Mouse (Mus musculus) MEL (cell line): ENCODE measurements at regions not wholly inside any gene's neighbourhood (a gene's known extent, or its start where the extent isn't known, plus 50 kb on each side); places are given as distances from the start of the nearest gene placed in this dataset.

Source experiments
- DNase-seq: peaks from one replicate; pipeline ENCODE4 v3.0.0; 2011; ENCODE audit warnings: low read depth, low spot score
- H3K27ac ChIP-seq: 2 replicates; pipeline ENCODE4 v1.5.1; 2012; ENCODE audit warnings: low read depth, mild to moderate bottlenecking, control low read depth, low read length, moderate library complexity; ENCODE audit not compliant: control insufficient read depth
- H3K27me3 ChIP-seq, 2 experiments: fragments of 150-350 bp in 1 of 2; sonication (generic) in 1 of 2; 2 replicates each; pipeline ENCODE4 v1.6.1; 2012; ENCODE audit warnings: low read length in 2 of 2, mild to moderate bottlenecking in 2 of 2, improper control_type of control experiment in 1 of 2, moderate library complexity in 1 of 2; ENCODE audit not compliant: insufficient read depth in 2 of 2, control insufficient read depth in 1 of 2
- H3K36me3 ChIP-seq, 2 experiments: 2 replicates each; pipeline ENCODE4 v1.6.1; 2012 to 2014; ENCODE audit warnings: low read length in 2 of 2, improper control_type of control experiment in 1 of 2, inconsistent platforms in 1 of 2, mild to moderate bottlenecking in 1 of 2; ENCODE audit not compliant: insufficient read depth in 2 of 2, control insufficient read depth in 1 of 2
- H3K4me1 ChIP-seq, 2 experiments: fragments of 150-350 bp in 1 of 2; sonication (generic) in 1 of 2; 2 replicates each; pipeline ENCODE4 v1.6.1; 2012; ENCODE audit warnings: low read length in 2 of 2, improper control_type of control experiment in 1 of 2, mild to moderate bottlenecking in 1 of 2; ENCODE audit not compliant: insufficient read depth in 2 of 2, control insufficient read depth in 1 of 2
- H3K4me3 ChIP-seq, 2 experiments: fragments of 150-350 bp in 1 of 2; sonication (generic) in 1 of 2; 2 replicates each; pipeline ENCODE4 v1.5.1; 2012; ENCODE audit warnings: low read depth in 2 of 2, low read length in 2 of 2, mild to moderate bottlenecking in 2 of 2, moderate library complexity in 2 of 2, control low read depth in 1 of 2, improper control_type of control experiment in 1 of 2; ENCODE audit not compliant: control insufficient read depth in 1 of 2, insufficient read depth in 1 of 2
- H3K79me2 ChIP-seq: 2 replicates; pipeline ENCODE4 v1.6.1; 2012; ENCODE audit warnings: mild to moderate bottlenecking, low read length, moderate library complexity; ENCODE audit not compliant: control insufficient read depth, poor library complexity, insufficient read depth
- H3K9ac ChIP-seq: 2 replicates; pipeline ENCODE4 v1.6.1; 2012; ENCODE audit warnings: low read depth, mild to moderate bottlenecking, control low read depth, low read length, moderate library complexity; ENCODE audit not compliant: control insufficient read depth, poor library complexity, severe bottlenecking
- H3K9me3 ChIP-seq: fragments of 150-350 bp; sonication (generic); replicated peaks from 2 replicates; pipeline ENCODE4 v1.6.1; 2012; ENCODE audit warnings: mild to moderate bottlenecking, low read length, improper control_type of control experiment, moderate library complexity; ENCODE audit not compliant: insufficient read depth
- BHLHE40 ChIP-seq: IDR thresholded peaks from 2 replicates; pipeline ENCODE4 v1.6.1; 2012; ENCODE audit warnings: low read depth, mild to moderate bottlenecking, inconsistent platforms, low read length, improper control_type of control experiment, borderline replicate concordance
- CHD2 ChIP-seq: IDR thresholded peaks from 2 replicates; pipeline ENCODE4 v1.6.1; 2011; ENCODE audit warnings: low read length, improper control_type of control experiment
- CTCF ChIP-seq, 3 experiments: IDR thresholded peaks in 2 of 3; conservative IDR thresholded peaks in 1 of 3; 2 replicates each; pipeline ENCODE4 v1.5.1; 2011 to 2012; ENCODE audit warnings: low read length in 3 of 3, low read depth in 2 of 3, mild to moderate bottlenecking in 2 of 3, improper control_type of control experiment in 1 of 3, inconsistent platforms in 1 of 3, mixed read lengths in 1 of 3, moderate library complexity in 1 of 3; ENCODE audit not compliant: control insufficient read depth in 1 of 3, insufficient read depth in 1 of 3, poor library complexity in 1 of 3, severe bottlenecking in 1 of 3
- ELF1 ChIP-seq: IDR thresholded peaks from 2 replicates; pipeline ENCODE4 v1.6.1; 2014; ENCODE audit warnings: low read depth, mild to moderate bottlenecking, inconsistent platforms, low read length, improper control_type of control experiment, moderate library complexity
- EP300 ChIP-seq, 2 experiments: IDR thresholded peaks; 2 replicates each; pipeline ENCODE4 v1.6.1; 2011; ENCODE audit warnings: improper control_type of control experiment in 2 of 2, low read length in 2 of 2, low read depth in 1 of 2, mild to moderate bottlenecking in 1 of 2
- GABPA ChIP-seq: IDR thresholded peaks from 2 replicates; pipeline ENCODE4 v1.6.1; 2012; ENCODE audit warnings: low read depth, mild to moderate bottlenecking, inconsistent platforms, low read length, improper control_type of control experiment, moderate library complexity
- GATA1 ChIP-seq: IDR thresholded peaks from 2 replicates; pipeline ENCODE4 v1.6.1; 2011; ENCODE audit warnings: low read depth, low read length, improper control_type of control experiment
- JUND ChIP-seq: IDR thresholded peaks from 2 replicates; pipeline ENCODE4 v1.6.1; 2011; ENCODE audit warnings: low read depth, mild to moderate bottlenecking, improper control_type of control experiment, low read length
- KAT2A ChIP-seq: conservative IDR thresholded peaks from 2 replicates; pipeline ENCODE4 v1.6.1; 2012; ENCODE audit warnings: low read depth, low read length, improper control_type of control experiment, inconsistent platforms
- MEF2A ChIP-seq: IDR thresholded peaks from 2 replicates; pipeline ENCODE4 v1.6.1; 2014; ENCODE audit warnings: low read depth, mild to moderate bottlenecking, inconsistent platforms, low read length, improper control_type of control experiment; ENCODE audit not compliant: poor library complexity, insufficient replicate concordance, severe bottlenecking; ENCODE audit errors: extremely low read depth
- MXI1 ChIP-seq: IDR thresholded peaks from 2 replicates; pipeline ENCODE4 v1.6.1; 2011; ENCODE audit warnings: mild to moderate bottlenecking, low read depth, low read length, improper control_type of control experiment
- MYB ChIP-seq: IDR thresholded peaks from 2 replicates; pipeline ENCODE4 v1.6.1; 2011; ENCODE audit warnings: mild to moderate bottlenecking, low read depth, low read length, improper control_type of control experiment
- NELFE ChIP-seq: IDR thresholded peaks from 2 replicates; pipeline ENCODE4 v1.6.1; 2011; ENCODE audit warnings: low read depth, low read length, improper control_type of control experiment
- POLR2A ChIP-seq, 2 experiments: IDR thresholded peaks; 2 replicates each; pipeline ENCODE4 v1.6.1; 2011 to 2012; ENCODE audit warnings: low read length in 2 of 2, mild to moderate bottlenecking in 2 of 2, control low read depth in 1 of 2, improper control_type of control experiment in 1 of 2, low read depth in 1 of 2, moderate library complexity in 1 of 2; ENCODE audit not compliant: control insufficient read depth in 1 of 2, insufficient read depth in 1 of 2, poor library complexity in 1 of 2
- SMC3 ChIP-seq: IDR thresholded peaks from 2 replicates; pipeline ENCODE4 v1.6.1; 2011; ENCODE audit warnings: low read depth, low read length, improper control_type of control experiment
- TBP ChIP-seq: IDR thresholded peaks from 2 replicates; pipeline ENCODE4 v1.8.0; 2011; ENCODE audit warnings: low read depth, low read length, improper control_type of control experiment
- UBTF ChIP-seq: IDR thresholded peaks from 2 replicates; pipeline ENCODE4 v1.6.1; 2012; ENCODE audit warnings: low read depth, mild to moderate bottlenecking, inconsistent platforms, low read length, improper control_type of control experiment, moderate library complexity, borderline replicate concordance; ENCODE audit not compliant: insufficient read depth
- USF2 ChIP-seq, 2 experiments: IDR thresholded peaks; 2 replicates each; pipeline ENCODE4 v1.6.1; 2011 to 2012; ENCODE audit warnings: improper control_type of control experiment in 2 of 2, low read length in 2 of 2, borderline replicate concordance in 1 of 2, inconsistent platforms in 1 of 2, low read depth in 1 of 2, mild to moderate bottlenecking in 1 of 2; ENCODE audit not compliant: insufficient read depth in 1 of 2
- ZNF384 ChIP-seq: IDR thresholded peaks from 2 replicates; pipeline ENCODE4 v1.6.1; 2012; ENCODE audit warnings: low read depth, mild to moderate bottlenecking, inconsistent platforms, low read length, improper control_type of control experiment

GRCm38 (mm10) chr16:24185989-24186388 is 197.3 kb upstream of the Bcl6 start:
- Histone ChIP-seq H3K79me2 (no peaks in the 10 kb centered on the region), H3K27ac (no peak overlapping the region), H3K36me3 (no peaks in the 10 kb centered on the region), H3K4me1 (no peaks in the 10 kb centered on the region), H3K9me3 (no peaks in the 10 kb centered on the region), H3K9ac (no peak overlapping the region), H3K27me3 (no peaks in the 10 kb centered on the region), H3K4me3 (no peak overlapping the region)
- TF ChIP-seq BHLHE40 = no peak
- DNase-seq = no peak

- no peak overlapping the region for H3K4me3 ChIP-seq
- TF ChIP-seq USF2 (IDR thresholded peaks at IDR 0.05; ENCODE audit: borderline replicate concordance in 1 of 2, insufficient read depth in 1 of 2, low read depth in 1 of 2, low read length in 2 of 2) (no peak), EP300 (IDR thresholded peaks at IDR 0.05; ENCODE audit: low read depth in 1 of 2, low read length in 2 of 2) (no peak), UBTF (no peak), POLR2A (IDR thresholded peaks at IDR 0.05; ENCODE audit: control insufficient read depth in 1 of 2, insufficient read depth in 1 of 2, low read depth in 1 of 2, low read length in 2 of 2, poor library complexity in 1 of 2) (no peak), CHD2 (no peak), MYB (no peak), GATA1 (no peak), NELFE (no peak), ZNF384 (no peak), CTCF (IDR thresholded peaks at IDR 0.05 in 2 of 3, conservative IDR thresholded peaks at IDR 0.05 in 1 of 3; ENCODE audit: control insufficient read depth in 1 of 3, insufficient read depth in 1 of 3, low read depth in 2 of 3, low read length in 3 of 3, poor library complexity in 1 of 3, severe bottlenecking in 1 of 3) (no peak), SMC3 (no peak), ELF1 (no peak), JUND (no peak), MEF2A (no peak), GABPA (no peak)
- no peaks in the 10 kb centered on the region for H3K9me3 ChIP-seq
- H3K4me1 ChIP-seq = no peaks in the 10 kb centered on the region
- no peaks in the 10 kb centered on the region for H3K27me3 ChIP-seq
- no peaks in the 10 kb centered on the region for H3K36me3 ChIP-seq
- no peaks in the 10 kb centered on the region for H3K79me2 ChIP-seq
- no peak overlapping the region for H3K9ac ChIP-seq
- DNase-seq = no peak
- no peak overlapping the region for H3K27ac ChIP-seq
These were observed 196.2 kb upstream of the Bcl6 start for GRCm38 (mm10) chr16:24184846-24185245.

GRCm38 (mm10) chr16:24183216-24183615 is 194.6 kb upstream of the Bcl6 start:
- H3K9ac ChIP-seq = no peak overlapping the region
- no peaks in the 10 kb centered on the region for H3K9me3 ChIP-seq
- no peak overlapping the region for H3K4me3 ChIP-seq
- no peaks in the 10 kb centered on the region for H3K36me3 ChIP-seq
- H3K4me1 ChIP-seq = no peaks in the 10 kb centered on the region
- no peaks in the 10 kb centered on the region for H3K27me3 ChIP-seq
- DNase-seq = no peak
- H3K27ac ChIP-seq = no peak overlapping the region
- TF ChIP-seq MXI1 = no peak
- no peak for TF ChIP-seq KAT2A
- no peak for TF ChIP-seq TBP
- TF ChIP-seq, all 39 proteins: peak for 0
- H3K79me2 ChIP-seq = no peaks in the 10 kb centered on the region
